Mouse (Mus musculus): Measurements from ENCODE around the gene Arhgap23. TPM values are rescaled to one million over a fixed set of nuclear protein-coding genes. Genes with fewer than 3 reads are reported as not detected.

The Arhgap23 gene
- polyA plus RNA-seq, 1 experiment from 2014 or later = 9.2 TPM

DNA sequence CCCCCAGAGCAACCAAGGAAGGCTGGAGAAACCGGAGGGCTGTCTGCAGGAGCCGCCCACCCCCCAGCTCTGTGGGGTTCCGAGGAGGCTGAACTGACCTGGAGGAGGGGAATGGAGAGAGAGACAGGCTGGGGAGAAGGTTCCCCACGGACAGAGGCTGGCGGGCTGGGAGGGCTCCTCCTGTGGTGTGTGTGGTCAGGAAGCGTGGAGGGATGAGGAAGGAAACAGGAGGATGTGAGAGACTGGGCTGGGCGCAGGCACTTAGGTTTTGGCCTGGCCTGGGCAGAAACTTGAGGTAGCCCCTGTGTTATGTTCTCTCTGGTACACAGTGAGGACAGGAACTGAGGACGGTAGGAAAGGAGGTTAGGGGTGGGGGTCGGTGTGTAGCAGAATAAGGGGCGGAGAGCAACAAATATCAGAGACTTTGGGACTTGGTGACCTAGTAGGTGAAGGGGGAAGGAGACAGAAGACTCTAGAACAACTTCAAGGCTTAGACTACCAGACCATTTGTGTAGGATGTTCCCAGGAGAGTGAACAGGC, 2.5 kb upstream of the Arhgap23 start:
- Histone ChIP-seq H3K4me3 (ENCODE audit: low read depth, low read length) (no peak overlapping the region), H3K9ac (replicated peaks; ENCODE audit: low read depth, low read length) (no peak overlapping the region), H3K9me3 (ENCODE audit: control insufficient read depth, low read length) (no peaks in the 10 kb centered on the region), H3K4me1 (ENCODE audit: control insufficient read depth, insufficient read depth, low read length) (peaks cover 9% of the 10 kb centered on the region), H3K27me3 (ENCODE audit: control insufficient read depth, insufficient read depth, low read length) (0 out of 2 replicates have a peak, but pooled peaks cover 2% of the 10 kb centered on the region), H3K4me2 (ENCODE audit: low read depth, low read length) (no peak overlapping the region), H3K27ac (ENCODE audit: low read depth, low read length) (no peak overlapping the region), H3K36me3 (ENCODE audit: control insufficient read depth, insufficient read depth, low read length) (no peaks in the 10 kb centered on the region)
- no peak for ATAC-seq (ENCODE audit: low read depth)
- WGBS = 44% methylated on average over 10 of the region's 10 CpGs

DNA sequence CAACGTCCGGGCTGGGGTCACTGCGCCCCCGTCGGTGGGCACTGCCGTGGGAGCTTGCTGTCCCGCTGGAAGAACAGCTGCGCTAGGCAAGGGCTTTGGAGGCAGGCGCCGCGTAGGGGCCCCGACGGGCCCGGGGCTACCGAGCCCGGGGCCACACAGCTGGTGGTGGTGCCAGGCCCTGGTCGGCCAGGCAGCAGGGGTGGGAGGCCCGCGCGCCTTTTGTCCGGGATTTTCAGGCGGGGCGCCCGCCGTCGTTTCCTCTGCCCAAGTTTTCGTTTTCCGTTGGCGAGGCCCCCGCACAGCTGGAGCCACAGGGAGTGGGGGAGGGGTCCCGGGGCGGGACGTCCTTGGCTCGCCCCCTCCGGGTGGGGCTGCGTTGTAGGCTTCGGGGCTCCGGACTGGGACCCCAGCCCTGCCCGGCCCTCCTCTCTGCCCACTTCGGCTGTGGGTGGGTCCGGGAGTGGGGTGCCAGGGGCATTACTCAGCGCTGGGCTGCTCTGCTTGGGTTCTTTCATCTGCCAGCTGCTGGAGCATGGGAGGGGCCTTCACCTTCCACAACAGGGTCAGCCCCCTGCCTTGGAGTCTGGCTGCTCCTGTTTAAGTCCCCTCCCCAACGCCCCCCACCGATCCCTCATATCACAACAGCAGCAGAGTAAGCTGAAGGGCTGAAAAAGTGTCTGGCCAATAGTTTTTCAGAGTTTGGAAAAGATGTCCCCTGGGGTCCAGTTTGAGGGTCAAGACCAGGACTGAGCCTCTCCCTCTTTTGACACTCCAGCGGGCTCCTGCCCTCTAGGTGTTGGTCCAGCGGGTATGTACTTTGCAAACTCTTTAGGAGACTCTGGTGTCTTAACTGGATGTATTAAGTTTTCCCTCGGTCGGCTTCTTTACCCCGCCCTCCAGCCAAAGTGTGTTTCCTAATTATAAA, 641 bp downstream of the Arhgap23 start:
- Histone ChIP-seq H3K27me3 (ENCODE audit: control insufficient read depth, insufficient read depth, low read length) (0 out of 2 replicates have a peak, but pooled peaks cover 2% of the 10 kb centered on the region), H3K9ac (replicated peaks; ENCODE audit: low read depth, low read length) (peak overlapping the region; percentile 34; the same call in 1 of the 2 replicates), H3K9me3 (ENCODE audit: control insufficient read depth, low read length) (no peaks in the 10 kb centered on the region), H3K27ac (ENCODE audit: low read depth, low read length) (no peak overlapping the region), H3K36me3 (ENCODE audit: control insufficient read depth, insufficient read depth, low read length) (no peaks in the 10 kb centered on the region), H3K4me1 (ENCODE audit: control insufficient read depth, insufficient read depth, low read length) (peaks cover 9% of the 10 kb centered on the region), H3K4me2 (ENCODE audit: low read depth, low read length) (peak overlapping the region; percentile 52), H3K4me3 (ENCODE audit: low read depth, low read length) (peak overlapping the region; percentile 38)
- WGBS = 3% methylated on average over 38 of the region's 49 CpGs
- ATAC-seq (ENCODE audit: low read depth) = peak; percentile 19; the same call in 1 of the 2 replicates

DNA sequence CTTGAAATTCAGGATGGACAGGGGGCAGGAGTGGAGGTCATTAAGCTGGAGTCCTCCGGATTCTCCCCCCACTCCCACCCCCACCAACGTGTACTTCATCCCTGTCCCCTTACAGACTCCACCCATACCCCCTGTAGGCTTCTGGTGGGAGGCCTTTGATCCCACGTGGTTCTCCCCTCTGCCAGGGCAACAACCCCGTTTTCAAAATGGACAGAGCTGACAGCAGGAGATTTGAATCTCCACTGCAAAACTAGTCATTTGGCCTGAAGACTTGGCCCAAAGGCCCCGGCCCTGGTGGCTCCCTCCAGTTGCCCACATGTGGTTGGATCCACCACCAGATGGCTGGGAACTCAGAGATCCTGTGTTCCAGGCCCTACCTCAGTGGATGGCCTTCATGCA, 1.3 kb downstream of the Arhgap23 start:
- Histone ChIP-seq H3K4me1 (ENCODE audit: control insufficient read depth, insufficient read depth, low read length) (peaks cover 9% of the 10 kb centered on the region), H3K4me3 (ENCODE audit: low read depth, low read length) (no peak overlapping the region), H3K4me2 (ENCODE audit: low read depth, low read length) (no peak overlapping the region), H3K9me3 (ENCODE audit: control insufficient read depth, low read length) (no peaks in the 10 kb centered on the region), H3K9ac (replicated peaks; ENCODE audit: low read depth, low read length) (no peak overlapping the region), H3K27ac (ENCODE audit: low read depth, low read length) (no peak overlapping the region), H3K36me3 (ENCODE audit: control insufficient read depth, insufficient read depth, low read length) (no peaks in the 10 kb centered on the region), H3K27me3 (ENCODE audit: control insufficient read depth, insufficient read depth, low read length) (0 out of 2 replicates have a peak, but pooled peaks cover 2% of the 10 kb centered on the region)
- no peak for ATAC-seq (ENCODE audit: low read depth)
- WGBS = 7% methylated on average over 5 of the region's 5 CpGs

DNA sequence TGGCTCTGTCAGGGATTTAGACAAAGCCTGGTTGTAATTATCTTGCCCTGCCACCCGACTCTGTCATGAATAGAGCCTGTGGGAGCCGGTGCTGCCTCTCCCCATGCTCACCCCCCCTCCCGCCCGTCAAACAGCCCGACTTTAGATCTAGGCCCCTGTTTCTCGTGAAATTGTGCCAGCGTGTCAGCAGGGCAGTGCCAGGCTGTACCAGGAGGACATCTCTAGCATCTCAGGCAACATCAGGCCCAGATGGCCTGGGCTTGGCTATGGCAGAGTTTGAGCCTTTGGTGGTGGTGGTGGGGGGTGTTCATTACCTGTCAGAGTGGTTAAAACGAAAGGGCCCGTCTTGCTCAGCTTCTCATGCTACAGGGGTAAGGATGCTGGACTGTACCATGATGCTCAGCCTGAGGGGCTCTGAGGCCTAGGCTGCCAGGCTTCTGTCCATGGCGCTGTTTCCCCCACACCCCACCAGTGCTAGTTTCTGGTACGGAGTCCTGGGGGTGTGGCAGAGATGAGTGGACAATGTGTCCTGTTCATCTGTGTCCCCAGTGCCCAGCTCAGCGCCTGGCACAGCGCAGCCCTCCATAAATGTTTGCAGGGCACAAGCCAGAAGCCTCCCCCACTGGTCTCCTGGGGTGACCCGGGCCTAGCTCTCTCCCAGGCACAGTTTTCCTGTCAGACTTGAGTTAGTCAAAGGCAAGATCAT, 3.7 kb downstream of the Arhgap23 start:
- 68% methylated on average over 14 of the region's 14 CpGs for WGBS
- H3K9ac ChIP-seq (replicated peaks; ENCODE audit: low read depth, low read length) = no peak overlapping the region
- 0 out of 2 replicates have a peak, but pooled peaks cover 2% of the 10 kb centered on the region for H3K27me3 ChIP-seq (ENCODE audit: control insufficient read depth, insufficient read depth, low read length)
- no peak for ATAC-seq (ENCODE audit: low read depth)
- H3K4me3 ChIP-seq (ENCODE audit: low read depth, low read length) = no peak overlapping the region
- peaks cover 9% of the 10 kb centered on the region for H3K4me1 ChIP-seq (ENCODE audit: control insufficient read depth, insufficient read depth, low read length)
- H3K36me3 ChIP-seq (ENCODE audit: control insufficient read depth, insufficient read depth, low read length) = no peaks in the 10 kb centered on the region
- H3K27ac ChIP-seq (ENCODE audit: low read depth, low read length) = no peak overlapping the region
- no peaks in the 10 kb centered on the region for H3K9me3 ChIP-seq (ENCODE audit: control insufficient read depth, low read length)
- H3K4me2 ChIP-seq (ENCODE audit: low read depth, low read length) = no peak overlapping the region

DNA sequence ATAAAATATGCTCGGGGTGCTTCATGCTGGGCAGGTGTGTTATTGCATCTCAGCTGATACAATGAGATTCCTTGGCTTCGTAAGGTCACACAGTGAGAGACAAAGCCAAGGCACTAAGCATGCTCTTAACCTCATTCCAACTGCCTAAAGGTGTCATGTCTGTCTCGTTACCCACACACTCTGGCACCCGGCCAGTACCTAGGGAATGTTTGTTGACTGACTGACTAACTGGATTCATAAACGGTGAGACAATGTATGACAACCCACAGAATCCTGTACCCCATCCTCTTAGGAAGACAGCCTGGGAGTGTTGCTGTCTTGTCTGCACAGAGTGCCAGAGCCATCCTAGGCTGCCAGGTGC, 4.2 kb downstream of the Arhgap23 start:
- Histone ChIP-seq H3K4me3 (ENCODE audit: low read depth, low read length) (no peak overlapping the region), H3K27me3 (ENCODE audit: control insufficient read depth, insufficient read depth, low read length) (0 out of 2 replicates have a peak, but pooled peaks cover 2% of the 10 kb centered on the region), H3K9me3 (ENCODE audit: control insufficient read depth, low read length) (no peaks in the 10 kb centered on the region), H3K9ac (replicated peaks; ENCODE audit: low read depth, low read length) (no peak overlapping the region), H3K4me1 (ENCODE audit: control insufficient read depth, insufficient read depth, low read length) (peaks cover 9% of the 10 kb centered on the region), H3K27ac (ENCODE audit: low read depth, low read length) (no peak overlapping the region), H3K4me2 (ENCODE audit: low read depth, low read length) (no peak overlapping the region), H3K36me3 (ENCODE audit: control insufficient read depth, insufficient read depth, low read length) (no peaks in the 10 kb centered on the region)
- no peak for ATAC-seq (ENCODE audit: low read depth)
- WGBS = 68% methylated on average over 5 of the region's 5 CpGs

DNA sequence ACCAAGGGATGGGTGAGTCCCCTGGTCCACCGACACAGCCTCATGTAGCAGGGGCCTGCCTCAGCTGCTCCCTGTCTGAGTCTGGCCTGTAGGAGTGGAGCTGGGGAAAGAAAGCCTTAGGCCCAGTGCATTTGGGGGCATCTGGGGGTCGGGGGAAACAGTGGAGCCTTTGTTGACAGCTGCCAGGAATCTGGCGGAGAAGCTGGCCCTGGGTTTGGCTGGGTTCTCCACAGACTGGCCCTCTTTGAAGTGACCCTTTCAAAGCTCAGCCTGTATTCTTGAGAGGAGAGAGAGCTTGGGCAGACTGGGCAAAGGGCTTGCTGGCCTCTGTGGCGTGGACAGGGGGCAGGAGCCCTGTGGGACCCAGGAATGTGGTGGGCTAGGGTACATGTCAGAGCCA, 7.2 kb downstream of the Arhgap23 start:
- 40% methylated on average over 4 of the region's 4 CpGs for WGBS
- no peak overlapping the region for H3K4me2 ChIP-seq (ENCODE audit: low read depth, low read length)
- no peak for ATAC-seq (ENCODE audit: low read depth)
- no peak overlapping the region for H3K4me3 ChIP-seq (ENCODE audit: low read depth, low read length)
- H3K9ac ChIP-seq (replicated peaks; ENCODE audit: low read depth, low read length) = no peak overlapping the region
- no peaks in the 10 kb centered on the region for H3K27me3 ChIP-seq (ENCODE audit: control insufficient read depth, insufficient read depth, low read length)
- no peaks in the 10 kb centered on the region for H3K9me3 ChIP-seq (ENCODE audit: control insufficient read depth, low read length)
- no peaks in the 10 kb centered on the region for H3K4me1 ChIP-seq (ENCODE audit: control insufficient read depth, insufficient read depth, low read length)
- H3K36me3 ChIP-seq (ENCODE audit: control insufficient read depth, insufficient read depth, low read length) = no peaks in the 10 kb centered on the region
- H3K27ac ChIP-seq (ENCODE audit: low read depth, low read length) = no peak overlapping the region

DNA sequence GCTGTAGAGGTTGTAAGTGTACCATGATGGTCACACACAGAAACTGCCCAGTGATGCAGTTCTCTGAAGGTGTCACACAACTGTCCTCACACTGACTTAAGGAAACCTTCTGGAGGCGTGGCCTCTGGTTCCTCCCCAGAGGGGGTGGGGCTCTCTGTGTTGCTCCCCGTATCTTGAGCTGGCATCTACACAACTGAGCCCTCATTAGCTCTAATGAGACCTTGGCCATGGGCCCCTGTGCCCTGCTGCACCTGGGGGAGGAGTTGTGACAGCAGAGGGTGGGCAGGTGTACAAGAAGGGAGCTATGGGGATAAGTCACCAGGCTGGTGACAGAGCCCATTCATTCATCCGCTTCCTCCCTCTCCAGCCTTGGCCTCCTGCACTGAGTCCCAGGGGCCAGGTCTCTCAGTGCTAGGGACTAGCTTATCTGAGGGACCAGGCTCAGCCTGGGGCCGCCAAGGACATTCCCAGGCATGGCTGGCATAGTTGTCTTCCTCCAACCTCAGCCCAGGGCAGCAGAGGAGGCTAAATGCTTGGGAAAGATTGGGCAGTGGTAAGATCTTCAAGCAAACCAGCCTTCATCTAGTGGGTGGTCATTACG, 8.9 kb downstream of the Arhgap23 start:
- H3K9ac ChIP-seq (replicated peaks; ENCODE audit: low read depth, low read length) = no peak overlapping the region
- no peaks in the 10 kb centered on the region for H3K9me3 ChIP-seq (ENCODE audit: control insufficient read depth, low read length)
- H3K4me1 ChIP-seq (ENCODE audit: control insufficient read depth, insufficient read depth, low read length) = peaks cover 9% of the 10 kb centered on the region
- no peak for ATAC-seq (ENCODE audit: low read depth)
- H3K4me3 ChIP-seq (ENCODE audit: low read depth, low read length) = no peak overlapping the region
- 70% methylated on average over 5 of the region's 5 CpGs for WGBS
- no peaks in the 10 kb centered on the region for H3K27me3 ChIP-seq (ENCODE audit: control insufficient read depth, insufficient read depth, low read length)
- no peak overlapping the region for H3K27ac ChIP-seq (ENCODE audit: low read depth, low read length)
- no peaks in the 10 kb centered on the region for H3K36me3 ChIP-seq (ENCODE audit: control insufficient read depth, insufficient read depth, low read length)
- H3K4me2 ChIP-seq (ENCODE audit: low read depth, low read length) = no peak overlapping the region

DNA sequence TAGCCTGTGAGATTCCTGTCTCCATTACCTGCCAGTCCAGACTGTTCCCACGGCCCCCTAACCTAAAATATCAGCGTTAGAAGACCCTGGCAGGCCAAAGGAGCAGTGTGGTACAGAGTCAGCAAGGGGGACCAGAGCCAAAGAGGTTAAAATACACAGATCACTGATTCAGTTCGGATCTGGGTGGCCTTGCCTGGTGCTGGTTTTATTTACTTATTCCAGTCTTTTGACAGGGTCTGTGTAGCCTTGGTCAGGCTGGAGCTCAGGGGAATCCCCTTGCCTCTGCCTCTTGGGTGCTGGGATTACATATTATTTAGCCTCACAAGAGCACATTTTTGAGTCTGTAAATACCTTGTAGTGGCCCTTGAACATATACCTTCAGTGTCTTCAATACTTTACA, 9.5 kb downstream of the Arhgap23 start:
- ATAC-seq (ENCODE audit: low read depth) = no peak
- Histone ChIP-seq H3K36me3 (ENCODE audit: control insufficient read depth, insufficient read depth, low read length) (no peaks in the 10 kb centered on the region), H3K4me3 (ENCODE audit: low read depth, low read length) (no peak overlapping the region), H3K9me3 (ENCODE audit: control insufficient read depth, low read length) (no peaks in the 10 kb centered on the region), H3K4me2 (ENCODE audit: low read depth, low read length) (no peak overlapping the region), H3K27me3 (ENCODE audit: control insufficient read depth, insufficient read depth, low read length) (no peaks in the 10 kb centered on the region), H3K4me1 (ENCODE audit: control insufficient read depth, insufficient read depth, low read length) (peaks cover 9% of the 10 kb centered on the region), H3K27ac (ENCODE audit: low read depth, low read length) (no peak overlapping the region), H3K9ac (replicated peaks; ENCODE audit: low read depth, low read length) (no peak overlapping the region)
- WGBS = 75% methylated on average over 3 of the region's 3 CpGs
